Mouse (Mus musculus): ENCODE measurements around the gene Gm20547.
"Not testable (repeated sequence)": the region's sequence is repeated elsewhere in the genome, so short reads cannot be mapped to it uniquely, and the experiment has no call there.

The Gm20547 gene

GRCm38 (mm10) chr17:34853511-34853910 lies 28.3 kb downstream of the Gm20547 start:
- DNase-seq (ENCODE audit: low spot score), result no peak

GRCm38 (mm10) chr17:34850517-34851125 lies 31.2 kb downstream of the Gm20547 start:
- no peak for DNase-seq (ENCODE audit: low spot score)

- DNase-seq (ENCODE audit: low spot score), result peak; percentile 98
Observed at GRCm38 (mm10) chr17:34849722-34850516, 31.9 kb downstream of the Gm20547 start, which contains the start of the genes Skiv2l and Nelfe. TSS of gene Skiv2l (minus strand) at chr17:34850210. TSS of gene Nelfe (plus strand) at chr17:34850391.

GRCm38 (mm10) chr17:34847615-34848014 lies 34.2 kb downstream of the Gm20547 start:
- DNase-seq (ENCODE audit: low spot score), result no peak

GRCm38 (mm10) chr17:34847192-34847591 lies 34.6 kb downstream of the Gm20547 start:
- DNase-seq (ENCODE audit: low spot score), result no peak

- DNase-seq (ENCODE audit: low spot score), result no peak
Observed at GRCm38 (mm10) chr17:34844884-34845283, 37.0 kb downstream of the Gm20547 start.

GRCm38 (mm10) chr17:34840736-34841307 lies 41.0 kb downstream of the Gm20547 start:
- no peak for DNase-seq (ENCODE audit: low spot score)

GRCm38 (mm10) chr17:34838785-34839184 lies 43.1 kb downstream of the Gm20547 start:
- DNase-seq (ENCODE audit: low spot score), result no peak

GRCm38 (mm10) chr17:34837464-34838324 lies 44.1 kb downstream of the Gm20547 start:
- DNase-seq (ENCODE audit: low spot score), result no peak

GRCm38 (mm10) chr17:34836856-34837221 lies 45.0 kb downstream of the Gm20547 start, which contains the start of the genes Stk19 and Dxo:
TSS of gene Stk19 (minus strand) at chr17:34836945.
TSS of gene Dxo (plus strand) at chr17:34837019.
- DNase-seq (ENCODE audit: low spot score), result peak; percentile 94

- DNase-seq (ENCODE audit: low spot score), result no peak
Observed at GRCm38 (mm10) chr17:34836155-34836855, 45.5 kb downstream of the Gm20547 start.

- not testable (repeated sequence) for DNase-seq (ENCODE audit: low spot score)
Observed at GRCm38 (mm10) chr17:34830776-34831175, 51.1 kb downstream of the Gm20547 start.

- DNase-seq (ENCODE audit: low spot score), result no peak
Observed at GRCm38 (mm10) chr17:34814818-34815370, 66.9 kb downstream of the Gm20547 start.

- DNase-seq (ENCODE audit: low spot score), result peak; percentile 20
Observed at GRCm38 (mm10) chr17:34813747-34814146, 68.1 kb downstream of the Gm20547 start.

- no peak for DNase-seq (ENCODE audit: low spot score)
Observed at GRCm38 (mm10) chr17:34811275-34811674, 70.6 kb downstream of the Gm20547 start.

GRCm38 (mm10) chr17:34810811-34811210 lies 71.0 kb downstream of the Gm20547 start:
- not testable (repeated sequence) for DNase-seq (ENCODE audit: low spot score)

GRCm38 (mm10) chr17:34810411-34810810 lies 71.4 kb downstream of the Gm20547 start:
- not testable (repeated sequence) for DNase-seq (ENCODE audit: low spot score)

- DNase-seq (ENCODE audit: low spot score), result no peak
Observed at GRCm38 (mm10) chr17:34808599-34809205, 73.1 kb downstream of the Gm20547 start.

GRCm38 (mm10) chr17:34807176-34807575 lies 74.7 kb downstream of the Gm20547 start:
- no peak for DNase-seq (ENCODE audit: low spot score)

Measured in ovary, postnatal 36 days (tissue).